Mouse (Mus musculus): Measurements from ENCODE around the gene Nutf2. TPM values are rescaled to one million over a fixed set of nuclear protein-coding genes. Genes with fewer than 3 reads are reported as not detected.

Gene Nutf2
- polyA plus RNA-seq, 1 experiment = 54.8 TPM

DNA sequence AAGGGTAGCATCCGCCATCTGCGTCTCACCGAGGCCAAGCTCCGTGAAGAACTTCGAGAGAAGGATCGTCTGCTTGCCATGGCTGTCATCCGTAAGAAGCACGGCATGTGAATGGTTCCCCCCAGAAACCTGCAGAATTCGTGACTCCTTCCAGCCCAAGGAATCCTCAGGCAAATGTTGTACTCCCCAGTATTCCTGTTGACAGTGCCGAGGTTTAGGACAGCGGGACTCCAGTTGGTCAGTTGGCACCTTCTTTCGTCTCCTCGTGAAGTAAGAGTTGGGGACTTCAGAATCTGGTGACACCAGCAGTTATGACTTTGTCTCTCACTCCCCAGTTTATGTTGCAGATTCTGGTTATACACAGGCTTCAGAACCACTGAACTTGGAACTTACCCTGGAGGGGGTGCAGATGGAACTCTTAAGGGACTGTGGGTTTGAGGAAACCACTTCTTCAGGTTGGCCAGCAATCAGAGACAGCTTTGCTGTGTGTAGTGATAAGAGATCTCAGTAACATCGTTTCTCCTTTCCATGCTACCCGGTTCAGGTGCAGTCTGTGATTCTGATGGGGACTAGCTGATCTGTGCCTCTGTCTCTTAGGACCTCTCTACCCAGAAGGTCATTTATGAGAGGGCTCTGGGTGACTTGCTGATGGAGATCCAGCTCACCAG, 4.1 kb upstream of the Nutf2 start:
- Histone ChIP-seq H3K27ac (ENCODE audit: control insufficient read depth, insufficient read depth, low read depth, low read length, poor library complexity) (peak overlapping the region; percentile 85), H3K4me3 (replicated peaks; ENCODE audit: control insufficient read depth, low read depth, low read length) (peak overlapping the region; percentile 84), H3K4me1 (ENCODE audit: control insufficient read depth, insufficient read depth, low read length) (peaks cover 3% of the 10 kb centered on the region; the same call in 1 of the 2 replicates)
- 31% methylated on average over 15 of the region's 15 CpGs for WGBS
- TF ChIP-seq POLR2A (IDR thresholded peaks at IDR 0.05; ENCODE audit: borderline replicate concordance, control insufficient read depth, low read depth, low read length) (no peak), CTCF (IDR thresholded peaks at IDR 0.05; ENCODE audit: control insufficient read depth, insufficient read depth, low read length) (no peak)

GRCm38 (mm10) chr8:105858495-105858894, 1.9 kb upstream of the Nutf2 start:
- H3K27ac ChIP-seq (ENCODE audit: control insufficient read depth, insufficient read depth, low read depth, low read length, poor library complexity) = peak overlapping the region; percentile 39; the same call in 1 of the 2 replicates
- H3K4me1 ChIP-seq (ENCODE audit: control insufficient read depth, insufficient read depth, low read length) = peaks cover 3% of the 10 kb centered on the region; the same call in 1 of the 2 replicates
- TF ChIP-seq POLR2A (IDR thresholded peaks at IDR 0.05; ENCODE audit: borderline replicate concordance, control insufficient read depth, low read depth, low read length) (no peak), CTCF (IDR thresholded peaks at IDR 0.05; ENCODE audit: control insufficient read depth, insufficient read depth, low read length) (no peak)
- H3K4me3 ChIP-seq (replicated peaks; ENCODE audit: control insufficient read depth, low read depth, low read length) = no peak overlapping the region
- 28% methylated on average over 5 of the region's 5 CpGs for WGBS

DNA sequence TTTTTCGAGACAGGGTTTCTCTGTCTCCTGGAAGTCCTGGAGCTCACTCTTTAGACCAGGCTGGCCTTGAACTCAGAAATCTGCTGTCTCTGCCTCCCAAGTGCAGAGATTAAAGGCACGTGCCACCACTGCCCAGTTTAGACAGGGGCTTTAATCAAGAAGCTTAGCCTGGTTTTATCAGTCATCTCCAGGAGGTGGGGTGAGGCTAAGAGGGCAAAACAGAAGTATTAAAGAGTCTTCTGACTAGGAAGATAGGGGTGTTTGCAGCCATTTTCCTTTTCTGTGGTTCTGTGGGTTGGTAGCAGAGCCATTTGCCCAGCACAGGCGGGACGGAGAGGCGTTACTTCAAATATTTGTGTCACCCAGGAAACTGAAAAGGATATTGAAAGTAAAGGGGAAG, 1.1 kb upstream of the Nutf2 start:
- 27% methylated on average over 5 of the region's 5 CpGs for whole genome bisulfite sequencing
- Histone ChIP-seq H3K4me3 (replicated peaks; ENCODE audit: control insufficient read depth, low read depth, low read length) (no peak overlapping the region), H3K27ac (ENCODE audit: control insufficient read depth, insufficient read depth, low read depth, low read length, poor library complexity) (peak overlapping the region; percentile 87; the same call in 1 of the 2 replicates), H3K4me1 (ENCODE audit: control insufficient read depth, insufficient read depth, low read length) (peaks cover 2% of the 10 kb centered on the region; the same call in 1 of the 2 replicates)
- TF ChIP-seq POLR2A (IDR thresholded peaks at IDR 0.05; ENCODE audit: borderline replicate concordance, control insufficient read depth, low read depth, low read length) = no peak
- no peak for TF ChIP-seq CTCF (IDR thresholded peaks at IDR 0.05; ENCODE audit: control insufficient read depth, insufficient read depth, low read length)

GRCm38 (mm10) chr8:105861951-105862350, 1.6 kb downstream of the Nutf2 start:
- H3K4me1 ChIP-seq (ENCODE audit: control insufficient read depth, insufficient read depth, low read length) = peaks cover 2% of the 10 kb centered on the region; the same call in 1 of the 2 replicates
- TF ChIP-seq CTCF (IDR thresholded peaks at IDR 0.05; ENCODE audit: control insufficient read depth, insufficient read depth, low read length) (no peak), POLR2A (IDR thresholded peaks at IDR 0.05; ENCODE audit: borderline replicate concordance, control insufficient read depth, low read depth, low read length) (no peak)
- WGBS = 0% methylated on average over 1 of the region's 1 CpGs
- H3K4me3 ChIP-seq (replicated peaks; ENCODE audit: control insufficient read depth, low read depth, low read length) = no peak overlapping the region
- H3K27ac ChIP-seq (ENCODE audit: control insufficient read depth, insufficient read depth, low read depth, low read length, poor library complexity) = no peak overlapping the region

DNA sequence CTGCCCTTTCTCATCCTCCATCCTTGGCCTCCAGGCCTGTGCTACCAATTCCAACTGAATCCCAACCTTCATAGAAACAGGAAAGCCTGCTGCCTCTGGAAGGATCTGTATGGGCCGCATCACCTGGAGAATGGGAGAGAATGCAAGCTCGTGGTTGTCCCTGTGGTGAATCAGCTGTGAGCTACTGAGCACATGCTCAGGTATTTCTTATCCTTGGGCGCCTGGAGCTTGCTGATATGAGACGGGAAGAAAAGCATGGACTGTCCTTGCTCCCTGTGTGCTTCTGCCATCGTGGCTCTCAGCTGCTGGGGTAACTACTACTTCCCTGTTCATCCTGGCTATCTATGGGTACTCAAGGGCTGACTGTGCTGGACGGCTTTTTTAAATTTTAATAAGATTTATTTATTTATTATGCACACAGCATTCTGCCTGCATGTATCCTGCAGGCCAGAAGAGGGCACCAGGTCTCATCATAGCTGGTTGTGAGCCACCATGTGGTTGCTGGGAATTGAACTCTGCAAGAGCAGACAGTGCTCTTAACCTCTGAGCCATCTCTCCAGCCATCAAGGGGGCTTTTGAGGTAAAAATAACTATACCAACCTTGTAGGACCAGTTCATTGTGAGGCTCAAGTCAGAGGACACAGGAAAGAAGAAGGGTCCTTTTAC, 6.1 kb downstream of the Nutf2 start:
- TF ChIP-seq CTCF (IDR thresholded peaks at IDR 0.05; ENCODE audit: control insufficient read depth, insufficient read depth, low read length) (peak; percentile 39), POLR2A (IDR thresholded peaks at IDR 0.05; ENCODE audit: borderline replicate concordance, control insufficient read depth, low read depth, low read length) (no peak)
- Histone ChIP-seq H3K27ac (ENCODE audit: control insufficient read depth, insufficient read depth, low read depth, low read length, poor library complexity) (no peak overlapping the region), H3K4me3 (replicated peaks; ENCODE audit: control insufficient read depth, low read depth, low read length) (no peak overlapping the region), H3K4me1 (ENCODE audit: control insufficient read depth, insufficient read depth, low read length) (no peaks in the 10 kb centered on the region; the same call in 1 of the 2 replicates)
- 61% methylated on average over 6 of the region's 6 CpGs for WGBS

- no peak overlapping the region for H3K27ac ChIP-seq (ENCODE audit: control insufficient read depth, insufficient read depth, low read depth, low read length, poor library complexity)
- no peak for TF ChIP-seq CTCF (IDR thresholded peaks at IDR 0.05; ENCODE audit: control insufficient read depth, insufficient read depth, low read length)
- TF ChIP-seq POLR2A (IDR thresholded peaks at IDR 0.05; ENCODE audit: borderline replicate concordance, control insufficient read depth, low read depth, low read length) = no peak
- no peak overlapping the region for H3K4me3 ChIP-seq (replicated peaks; ENCODE audit: control insufficient read depth, low read depth, low read length)
- no peaks in the 10 kb centered on the region for H3K4me1 ChIP-seq (ENCODE audit: control insufficient read depth, insufficient read depth, low read length)
- WGBS = 87% methylated on average over 6 of the region's 6 CpGs
These were observed 13.9 kb downstream of the Nutf2 start for GRCm38 (mm10) chr8:105874301-105874700.

GRCm38 (mm10) chr8:105880754-105881520, 20.6 kb downstream of the Nutf2 start, which contains the start of gene Edc4:
TSS of gene Edc4 (plus strand) at chr8:105880881.
- Histone ChIP-seq H3K27ac (ENCODE audit: control insufficient read depth, insufficient read depth, low read depth, low read length, poor library complexity) (peak within 1 kb of the TSS; percentile 60), H3K4me1 (ENCODE audit: control insufficient read depth, insufficient read depth, low read length) (peaks cover 2% of the 10 kb centered on the region; the same call in 1 of the 2 replicates), H3K4me3 (replicated peaks; ENCODE audit: control insufficient read depth, low read depth, low read length) (peak within 1 kb of the TSS; percentile 97)
- WGBS = under 1% methylated on average over 45 of the region's 45 CpGs
- TF ChIP-seq CTCF (IDR thresholded peaks at IDR 0.05; ENCODE audit: control insufficient read depth, insufficient read depth, low read length) = no peak
- peak; percentile 79; the same call in 1 of the 2 replicates for TF ChIP-seq POLR2A (IDR thresholded peaks at IDR 0.05; ENCODE audit: borderline replicate concordance, control insufficient read depth, low read depth, low read length)

Measured in bone marrow, adult 2 months (tissue).